Mouse (Mus musculus) kidney, adult 18-20 months (tissue): ENCODE measurements around the gene Rnf182.
A peak's percentile ranks its signal among the peaks of the same experiment; 100 is the strongest.

Source experiments
- DNase-seq: peaks from one replicate; pipeline ENCODE4 v3.0.0; 2021

Rnf182 gene

GRCm38 (mm10) chr13:43615577-43616254, at the start of gene Rnf182:
Rnf182 (plus strand) TSS chr13:43615710.
- peak; percentile 54 for DNase-seq

- no peak for DNase-seq
These were observed 49.3 kb upstream of the Rnf182 start for GRCm38 (mm10) chr13:43566184-43566583.

- no peak for DNase-seq
These were observed 48.2 kb upstream of the Rnf182 start for GRCm38 (mm10) chr13:43567141-43567891.

GRCm38 (mm10) chr13:43573979-43574378, 41.5 kb upstream of the Rnf182 start:
- no peak for DNase-seq

GRCm38 (mm10) chr13:43575431-43575830, 40.1 kb upstream of the Rnf182 start:
- DNase-seq, result no peak

GRCm38 (mm10) chr13:43577254-43577653, 38.3 kb upstream of the Rnf182 start:
- DNase-seq, result no peak

GRCm38 (mm10) chr13:43577766-43578165, 37.7 kb upstream of the Rnf182 start:
- no peak for DNase-seq

- peak; percentile 67 for DNase-seq
These were observed 35.8 kb upstream of the Rnf182 start for GRCm38 (mm10) chr13:43579740-43580139.

GRCm38 (mm10) chr13:43580661-43581060, 34.8 kb upstream of the Rnf182 start:
- no peak for DNase-seq

GRCm38 (mm10) chr13:43582961-43583360, 32.5 kb upstream of the Rnf182 start:
- DNase-seq, result no peak

GRCm38 (mm10) chr13:43583504-43583903, 32.0 kb upstream of the Rnf182 start:
- no peak for DNase-seq

GRCm38 (mm10) chr13:43585335-43585734, 30.2 kb upstream of the Rnf182 start:
- no peak for DNase-seq

GRCm38 (mm10) chr13:43586966-43587365, 28.5 kb upstream of the Rnf182 start:
- no peak for DNase-seq

- DNase-seq, result no peak
These were observed 27.4 kb upstream of the Rnf182 start for GRCm38 (mm10) chr13:43587844-43588840.

- no peak for DNase-seq
These were observed 23.5 kb upstream of the Rnf182 start for GRCm38 (mm10) chr13:43591828-43592680.

GRCm38 (mm10) chr13:43592681-43593068, 22.8 kb upstream of the Rnf182 start:
- DNase-seq, result no peak

GRCm38 (mm10) chr13:43595896-43596295, 19.6 kb upstream of the Rnf182 start:
- peak; percentile 45 for DNase-seq

- DNase-seq, result no peak
These were observed 14.5 kb upstream of the Rnf182 start for GRCm38 (mm10) chr13:43600967-43601366.

- no peak for DNase-seq
These were observed 13.1 kb upstream of the Rnf182 start for GRCm38 (mm10) chr13:43602440-43602839.

- DNase-seq, result no peak
These were observed 12.5 kb upstream of the Rnf182 start for GRCm38 (mm10) chr13:43603042-43603441.

GRCm38 (mm10) chr13:43608854-43609253, 6.7 kb upstream of the Rnf182 start:
- DNase-seq, result no peak

GRCm38 (mm10) chr13:43612040-43612439, 3.5 kb upstream of the Rnf182 start:
- DNase-seq, result no peak
